Mouse (Mus musculus) bone marrow, adult 2 months (tissue): Measurements from ENCODE around the gene Cox8a.

Source experiments
- CTCF ChIP-seq: fragments of 200-500 bp; IDR thresholded peaks from 2 replicates; pipeline ENCODE4 v1.5.1; 2011; ENCODE audit warnings: low read length, control low read depth; ENCODE audit not compliant: control insufficient read depth, insufficient read depth
- POLR2A ChIP-seq: fragments of 200-500 bp; IDR thresholded peaks from 2 replicates; pipeline ENCODE4 v1.6.1; 2011; ENCODE audit warnings: low read depth, mild to moderate bottlenecking, control low read depth, low read length, borderline replicate concordance; ENCODE audit not compliant: control insufficient read depth

DNA sequence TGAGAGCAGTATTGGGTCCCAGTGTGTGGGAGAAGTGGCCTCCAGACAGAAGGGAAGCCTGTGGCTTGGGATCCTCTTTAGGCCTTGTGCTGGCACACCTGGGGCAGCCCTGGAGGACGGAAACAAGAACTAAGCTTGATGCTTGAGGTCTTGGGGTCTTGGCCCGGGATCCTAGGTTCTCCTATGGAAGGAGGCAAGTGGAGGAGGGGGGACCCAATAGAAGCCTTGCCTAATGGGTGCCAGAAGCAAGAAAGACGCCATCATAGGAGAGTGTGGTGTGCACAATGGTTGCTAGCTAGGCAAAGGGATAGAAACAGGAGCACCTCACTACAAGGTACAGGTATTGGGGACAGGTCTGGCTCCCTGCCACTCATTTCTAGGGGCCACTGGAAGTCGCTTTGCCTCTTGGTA, 49.0 kb upstream of the Cox8a start:
- TF ChIP-seq CTCF (no peak), POLR2A (no peak)
